Mouse (Mus musculus) left cerebral cortex, postnatal 4 days (tissue): Measurements from ENCODE around the gene Olig2. TPM values are rescaled to one million over a fixed set of nuclear protein-coding genes. Genes with fewer than 3 reads are reported as not detected.

Experiments
- DNase-seq: peaks from one replicate; pipeline ENCODE4 v3.0.0-alpha.2; 2022
- intact Hi-C: fragments of 180-260 bp; cut with DNase I; formaldehyde crosslinking; loops from one replicate; pipeline ENCODE4 v1.15.1; 2025
- total RNA-seq, 2 experiments: library from RNA; stranded (reverse); gene quantifications; 2 replicates each; pipeline ENCODE4 v1.2.3; 2021

Olig2 gene
- total RNA-seq, 2 experiments from 2014 or later, result 30.9 to 34.9 TPM

DNA sequence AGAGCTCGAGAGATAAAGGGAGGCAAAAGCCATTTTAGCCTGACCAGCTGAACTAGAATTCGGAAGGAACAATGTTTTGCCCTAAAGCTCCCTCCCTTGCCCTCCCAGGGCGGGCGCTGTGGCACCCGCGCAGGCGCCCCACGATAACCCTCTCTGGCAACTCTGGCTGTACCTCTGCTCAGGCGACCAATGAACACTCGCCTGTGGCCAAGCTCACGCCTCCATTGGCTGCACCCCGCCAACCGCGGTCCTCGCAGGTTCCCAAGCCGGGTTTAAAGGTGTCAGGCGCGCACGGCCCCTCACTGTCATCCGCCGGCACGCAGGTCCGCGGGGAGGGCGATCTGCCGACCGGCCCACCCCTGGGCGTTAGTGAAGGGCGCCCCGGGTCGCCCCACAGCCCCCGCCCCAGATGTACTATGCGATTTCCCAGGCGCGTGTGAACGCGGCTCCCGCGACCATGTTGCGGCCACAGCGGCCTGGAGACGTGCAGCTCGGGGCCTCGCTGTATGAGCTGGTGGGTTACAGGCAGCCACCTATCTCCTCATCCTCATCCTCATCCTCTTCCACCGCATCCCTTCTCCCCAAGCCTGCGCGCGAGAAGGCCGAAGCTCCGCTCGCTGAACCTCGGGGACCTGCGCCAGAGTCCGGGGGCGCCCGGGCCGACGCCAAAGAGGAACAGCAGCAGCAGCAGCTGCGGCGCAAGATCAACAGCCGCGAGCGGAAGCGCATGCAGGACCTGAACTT lies 44.4 kb downstream of the Olig2 start, which contains the start of gene Olig1:
Gene Olig1, plus strand, starts transcription at position 305 of the 744 bp plus-strand sequence.
- intact Hi-C loops, result no loop called here
- peak; percentile 70 for DNase-seq

DNA sequence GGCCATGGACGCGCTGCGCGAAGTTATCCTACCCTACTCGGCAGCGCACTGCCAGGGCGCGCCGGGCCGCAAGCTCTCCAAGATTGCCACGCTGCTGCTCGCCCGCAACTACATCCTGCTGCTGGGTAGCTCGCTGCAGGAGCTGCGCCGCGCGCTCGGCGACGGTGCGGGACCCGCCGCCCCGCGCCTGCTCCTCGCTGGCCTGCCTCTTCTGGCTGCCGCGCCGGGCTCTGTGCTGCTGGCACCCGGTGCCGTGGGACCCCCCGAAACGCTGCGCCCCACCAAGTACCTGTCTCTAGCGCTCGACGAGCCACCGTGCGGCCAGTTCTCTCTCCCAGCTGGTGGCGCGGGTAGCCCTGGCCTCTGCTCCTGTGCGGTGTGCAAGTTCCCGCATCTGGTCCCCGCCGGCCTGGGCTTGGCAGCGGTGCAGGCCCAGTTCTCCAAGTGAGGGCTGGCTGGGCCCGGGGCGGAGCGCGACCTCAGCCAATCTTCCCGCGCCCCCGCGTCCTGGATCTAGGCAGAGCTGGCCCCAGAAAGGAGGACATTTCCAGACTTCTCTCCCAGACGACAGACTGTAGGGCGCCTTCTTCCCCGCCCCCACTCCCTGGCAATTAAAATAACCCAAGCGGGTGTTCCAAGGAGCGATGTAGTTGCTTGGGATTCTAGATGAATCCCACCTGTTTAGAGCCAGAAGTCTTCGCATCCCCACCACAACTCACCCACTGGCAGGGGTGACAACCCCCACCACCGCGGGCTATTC lies 45.1 kb downstream of the Olig2 start:
- intact Hi-C loops, result no loop called here
- peak; percentile 30 for DNase-seq

DNA sequence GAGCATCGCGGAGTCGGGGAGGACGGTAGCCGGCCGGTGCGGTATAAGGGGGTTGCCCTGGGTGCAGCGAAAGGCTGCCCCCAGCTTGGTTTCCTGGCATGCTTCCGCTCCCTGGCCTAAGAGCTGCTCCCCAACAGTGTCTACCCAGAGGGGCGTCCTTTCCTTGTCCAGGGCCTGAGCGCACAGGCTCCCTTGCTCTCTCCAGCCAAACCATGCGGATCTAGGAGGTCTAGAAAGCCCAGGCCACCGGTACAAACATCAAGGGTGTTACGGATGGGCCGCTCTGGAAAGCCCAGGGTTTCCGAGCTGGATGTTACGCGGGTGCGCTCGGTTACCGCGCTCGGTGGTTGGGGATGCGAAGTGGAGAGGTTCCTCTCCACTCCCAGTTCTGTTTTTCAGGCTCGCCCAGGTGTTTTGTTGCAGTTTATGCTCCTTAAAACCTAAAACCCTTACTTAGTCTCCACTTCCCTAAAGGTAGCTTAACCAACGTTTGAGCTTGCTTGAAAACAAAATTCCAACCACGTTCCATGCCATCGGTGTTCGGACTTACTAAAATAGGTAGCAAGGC lies 45.8 kb downstream of the Olig2 start:
- no peak for DNase-seq
- intact Hi-C loops, result no loop called here

DNA sequence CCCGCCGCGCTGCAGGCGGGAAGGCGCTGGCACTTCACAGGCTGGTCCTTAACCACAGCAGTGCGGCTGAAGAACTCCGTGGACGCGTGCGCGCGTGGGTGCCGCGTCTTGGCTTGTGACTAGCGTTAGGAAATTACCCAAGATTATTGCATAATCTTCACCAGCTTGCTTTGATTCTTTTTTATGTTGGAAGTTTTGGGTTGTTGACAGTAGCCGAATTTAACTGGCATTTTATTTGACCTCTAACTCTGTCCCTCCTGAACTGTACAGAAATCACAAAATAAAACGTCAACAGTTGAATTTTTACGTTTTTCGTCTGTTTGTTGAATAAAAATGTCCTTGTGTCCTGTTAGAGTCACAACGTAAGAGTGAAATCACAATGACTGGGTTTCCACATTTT lies 46.4 kb downstream of the Olig2 start:
- intact Hi-C loops, result no loop called here
- no peak for DNase-seq

Other genes starting within 250 kb of the Olig2 start
- gene Synj1, start 214.1 kb upstream of the Olig2 start, total RNA-seq, result 100 to 1,000 TPM; 140 to 164 TPM
- gene Paxbp1, start 180.9 kb upstream of the Olig2 start, total RNA-seq, result 10 to 100 TPM; 91.2 to 94.8 TPM
- under 1 TPM; 0.40 to 0.44 TPM for gene 4932438H23Rik, start 130.3 kb upstream of the Olig2 start, total RNA-seq
- 100 to 1,000 TPM in 1 of 2 experiments, 10 to 100 TPM in 1; 95.9 to 102 TPM for gene Olig1, start 44.3 kb downstream of the Olig2 start, total RNA-seq
- gene Ifnar2, start 147.3 kb downstream of the Olig2 start, total RNA-seq, result 10 to 100 TPM; 26.5 to 28.6 TPM
- not detected for gene Gm21970, start 166.3 kb downstream of the Olig2 start, total RNA-seq
- gene Il10rb, start 180.7 kb downstream of the Olig2 start, total RNA-seq, result 1 to 10 TPM; 7.0 to 7.8 TPM